13 mouse cellular contexts compared by ENCODE assay signal in genomic region chr10:86149029-86149818, GRCm38 (mm10).
DNase-seq lines count a peak whose midpoint lies in the region; TF ChIP-seq lines count a peak whose summit lies in the region.
"Had no signal": no experiment of that assay in that cellular context is flagged by ENCODE, and none has a peak within 500 bp of the region (broad histone marks: within the 10 kb centered on the region; RNA-seq: fewer than 3 reads in every experiment).

No protein-coding gene starts in this region.

- H3K36me3 ChIP-seq in kidney, adult 2 months (ENCODE audit: control insufficient read depth, insufficient read depth, low read length), result no peaks in the 10 kb centered on the region

- WGBS in kidney, adult 2 months, result 43% methylated on average over 3 of the region's 3 CpGs

- no peaks in the 10 kb centered on the region for H3K27me3 ChIP-seq in kidney, adult 2 months (replicated peaks; ENCODE audit: control insufficient read depth, insufficient read depth, low read length)

- peak overlapping the region; percentile 53 for H3K27ac ChIP-seq in kidney, adult 2 months (ENCODE audit: insufficient read depth, low read depth, low read length)
- H3K27ac ChIP-seq: layer of hippocampus, adult 2 months; liver, embryonic 14.5 days had no signal

- no peak overlapping the region for H3K4me3 ChIP-seq in kidney, adult 2 months (ENCODE audit: insufficient read depth, low read depth, low read length)
- H3K4me3 ChIP-seq: layer of hippocampus, adult 2 months had no signal

- peak; percentile 37 to 59 for DNase-seq in cerebellum, postnatal 10 days
- no peak for DNase-seq in cerebellum, postnatal 4 days (ENCODE audit: low spot score in 2 of 2)
- peak; percentile 50 for DNase-seq in kidney, adult 2 months
- DNase-seq in kidney, adult 11 months, result no peak
- peak; percentile 40 to 48 for DNase-seq in right cerebral cortex, postnatal 10 days (ENCODE audit: low spot score in 2 of 2)
- no peak for DNase-seq in right cerebral cortex, adult 18-20 months
- DNase-seq in ovary, postnatal 36 days (ENCODE audit: low spot score), result no peak
- DNase-seq in frontal cortex, postnatal 25 days (ENCODE audit: low spot score in 2 of 2), result no peak
- DNase-seq: adrenal gland, postnatal 14 days; gastrocnemius, postnatal 10 days; lung, postnatal 4 days had no signal

- TF ChIP-seq POLR2A in kidney, adult 2 months (IDR thresholded peaks at IDR 0.05; ENCODE audit: low read depth, low read length), result no peak

- peaks cover 28% of the 10 kb centered on the region for H3K4me1 ChIP-seq in kidney, adult 2 months (ENCODE audit: control insufficient read depth, insufficient read depth, low read length)

- no peak for TF ChIP-seq CTCF in kidney, adult 2 months (conservative IDR thresholded peaks at IDR 0.05; ENCODE audit: insufficient read depth, insufficient read length, low read depth, low read length)

Comparison
In these comparisons a context has a peak if more than half of its experiments do, and no peak if none do; other contexts are left out.
1. DNase-seq: peak in cerebellum, postnatal 10 days (2 of 2), kidney, adult 2 months (single experiment) and right cerebral cortex, postnatal 10 days (2 of 2); none in cerebellum, postnatal 4 days (0 of 2), kidney, adult 11 months (single experiment), right cerebral cortex, adult 18-20 months (single experiment), ovary, postnatal 36 days (single experiment) and frontal cortex, postnatal 25 days (0 of 2).